Mouse (Mus musculus) CD4-positive, CD25-positive, alpha-beta regulatory T cell, adult 4 months (primary cell): ENCODE measurements around the gene Fam227b. TPM values are rescaled to one million over a fixed set of nuclear protein-coding genes. Genes with fewer than 3 reads are reported as not detected.

Experiments
- ATAC-seq: one replicate; pipeline ENCODE4 v1.8.0; 2017
- polyA plus RNA-seq, 2 experiments: library from polyadenylated mRNA; unstranded; fragments of 100-300 nt; shearing (Covaris generic); gene quantifications; one replicate each; pipeline ENCODE4 v1.2.1; 2017

Gene Fam227b
- polyA plus RNA-seq, 2 experiments from 2014 or later = not detected

DNA sequence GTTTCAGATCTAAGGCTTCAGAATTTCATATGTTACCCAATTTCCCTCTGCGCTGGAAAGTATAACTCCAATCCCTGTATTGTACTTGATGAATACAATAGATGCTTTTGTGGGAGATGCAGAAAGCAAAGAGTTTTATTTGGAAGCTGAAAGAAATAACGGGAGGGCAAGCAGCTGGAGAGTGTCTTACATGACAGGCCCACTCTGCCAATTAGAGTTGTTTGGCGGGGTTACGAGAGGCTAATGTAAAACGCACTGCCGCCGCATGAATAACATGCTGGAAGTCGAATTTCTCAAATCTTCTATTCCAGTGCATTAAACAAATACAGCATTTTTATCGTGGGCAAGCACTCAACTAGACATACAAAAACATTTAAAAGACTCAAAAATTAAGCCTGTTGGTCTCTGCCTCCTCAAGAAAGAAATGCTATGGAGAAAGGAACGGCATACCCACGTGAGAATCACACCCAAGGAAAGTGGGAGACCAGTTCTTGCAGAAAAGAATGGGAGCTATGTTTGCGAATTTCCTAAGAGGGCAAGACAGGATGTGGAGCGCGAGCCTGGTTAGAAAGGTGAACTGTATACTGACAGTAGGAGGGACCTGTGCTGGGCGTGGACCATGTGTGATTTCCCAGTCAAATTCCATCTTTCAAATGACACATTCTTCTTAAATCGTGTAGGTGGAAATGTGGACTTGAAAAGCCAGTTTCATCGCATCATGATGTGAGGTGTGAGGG is 90.6 kb downstream of the Fam227b start:
- no peak for ATAC-seq

DNA sequence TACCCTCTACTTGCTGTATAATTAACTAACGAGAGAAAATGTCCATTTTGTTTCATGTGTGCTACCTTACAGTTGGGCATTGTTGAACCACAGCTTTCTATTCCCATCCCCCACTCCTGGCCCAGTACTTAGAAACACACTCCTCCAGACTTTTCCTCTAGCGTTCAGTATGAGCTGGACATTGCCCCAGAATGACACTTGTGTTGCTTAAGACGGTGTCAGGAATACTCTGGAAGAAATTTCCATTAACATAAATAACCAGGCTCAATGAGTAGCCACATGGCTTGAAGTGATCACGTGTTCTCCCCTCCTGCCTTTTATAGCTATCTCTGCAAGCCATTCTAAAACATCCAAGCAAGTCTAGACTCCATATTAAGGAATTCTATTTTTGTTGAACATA is 91.2 kb downstream of the Fam227b start:
- ATAC-seq = no peak

DNA sequence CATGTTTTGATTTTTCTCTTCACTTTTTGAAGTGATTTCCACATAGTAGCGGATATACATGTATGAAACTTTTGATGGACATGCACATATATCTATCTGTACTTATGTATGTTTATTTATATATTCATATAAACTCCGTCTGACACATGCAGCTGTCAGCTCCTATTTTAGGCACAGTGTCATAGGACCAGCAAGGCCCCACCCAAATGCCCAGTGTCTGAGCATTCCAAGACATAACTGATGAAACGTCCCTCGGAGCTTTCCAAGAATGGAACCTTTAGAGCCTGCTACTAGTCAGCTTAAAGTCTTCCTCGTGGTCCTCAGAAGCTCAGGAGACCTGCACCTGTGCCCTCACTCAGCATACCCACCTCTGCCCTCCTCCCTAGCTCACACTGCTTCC is 98.1 kb downstream of the Fam227b start:
- ATAC-seq = no peak

DNA sequence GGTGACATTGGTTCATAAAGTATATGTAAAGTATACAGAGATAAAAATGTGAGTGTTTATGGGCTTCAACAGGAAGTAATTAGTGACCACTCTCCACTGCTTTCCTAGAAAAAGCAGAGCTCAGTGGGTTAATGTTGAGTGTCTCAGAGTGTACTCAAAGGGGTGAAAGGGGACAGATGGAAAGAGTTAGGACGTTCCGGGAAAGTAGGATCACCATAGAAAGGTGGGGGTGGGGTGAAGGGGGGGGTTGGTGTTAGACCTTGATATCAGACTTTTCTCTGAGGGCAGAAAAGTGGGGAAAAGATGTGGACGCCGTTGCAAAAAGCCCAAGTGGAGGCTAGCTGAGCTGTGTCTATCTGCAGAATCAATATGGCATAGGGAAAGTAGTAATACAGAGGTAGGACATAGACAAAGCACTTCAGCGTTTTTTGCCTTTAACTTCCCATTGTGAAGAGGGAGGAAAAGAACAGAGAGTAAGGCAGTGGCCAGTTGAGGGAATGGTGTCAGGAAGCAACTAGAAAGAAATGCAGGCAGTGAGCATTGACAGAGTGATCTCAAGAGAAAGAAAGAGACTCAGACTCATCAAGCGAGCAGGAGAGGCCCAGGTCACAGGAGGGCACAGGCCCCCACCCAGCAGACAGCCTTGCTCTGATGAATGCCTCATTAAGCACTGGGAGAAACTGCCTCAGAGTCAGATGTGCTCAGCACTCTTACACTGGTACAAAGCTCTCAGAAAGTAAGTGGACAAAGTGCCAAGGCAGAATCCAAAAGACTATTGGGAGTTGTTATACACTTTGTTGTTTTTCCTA is 98.9 kb downstream of the Fam227b start:
- ATAC-seq = no peak

- ATAC-seq = no peak
Observed at GRCm38 (mm10) chr2:126045621-126046020, 106.2 kb downstream of the Fam227b start.

GRCm38 (mm10) chr2:126042674-126043073 is 109.1 kb downstream of the Fam227b start:
- ATAC-seq = no peak

- no peak for ATAC-seq
Observed at GRCm38 (mm10) chr2:126041237-126041636, 110.6 kb downstream of the Fam227b start.

DNA sequence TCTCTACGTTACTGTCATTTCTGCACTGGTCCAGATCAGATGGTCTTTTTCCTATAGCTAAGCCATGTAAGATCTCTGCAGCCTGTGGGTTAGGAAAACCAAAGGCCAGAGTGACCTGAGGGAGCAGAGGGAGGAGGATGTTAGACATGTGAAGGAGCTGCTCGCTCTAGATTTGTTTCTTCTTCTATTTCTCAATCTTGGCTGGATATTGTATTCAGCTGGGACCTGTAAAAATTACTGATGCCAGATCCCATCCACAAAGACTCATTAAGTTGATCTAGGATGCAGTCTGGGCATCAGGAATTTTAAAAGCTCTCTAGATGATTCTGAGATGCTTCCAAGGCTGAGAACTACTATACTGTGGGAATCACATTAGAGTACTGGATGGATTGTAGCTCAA is 111.2 kb downstream of the Fam227b start:
- no peak for ATAC-seq

- ATAC-seq = no peak
Observed at GRCm38 (mm10) chr2:126039414-126039891, 112.4 kb downstream of the Fam227b start.

DNA sequence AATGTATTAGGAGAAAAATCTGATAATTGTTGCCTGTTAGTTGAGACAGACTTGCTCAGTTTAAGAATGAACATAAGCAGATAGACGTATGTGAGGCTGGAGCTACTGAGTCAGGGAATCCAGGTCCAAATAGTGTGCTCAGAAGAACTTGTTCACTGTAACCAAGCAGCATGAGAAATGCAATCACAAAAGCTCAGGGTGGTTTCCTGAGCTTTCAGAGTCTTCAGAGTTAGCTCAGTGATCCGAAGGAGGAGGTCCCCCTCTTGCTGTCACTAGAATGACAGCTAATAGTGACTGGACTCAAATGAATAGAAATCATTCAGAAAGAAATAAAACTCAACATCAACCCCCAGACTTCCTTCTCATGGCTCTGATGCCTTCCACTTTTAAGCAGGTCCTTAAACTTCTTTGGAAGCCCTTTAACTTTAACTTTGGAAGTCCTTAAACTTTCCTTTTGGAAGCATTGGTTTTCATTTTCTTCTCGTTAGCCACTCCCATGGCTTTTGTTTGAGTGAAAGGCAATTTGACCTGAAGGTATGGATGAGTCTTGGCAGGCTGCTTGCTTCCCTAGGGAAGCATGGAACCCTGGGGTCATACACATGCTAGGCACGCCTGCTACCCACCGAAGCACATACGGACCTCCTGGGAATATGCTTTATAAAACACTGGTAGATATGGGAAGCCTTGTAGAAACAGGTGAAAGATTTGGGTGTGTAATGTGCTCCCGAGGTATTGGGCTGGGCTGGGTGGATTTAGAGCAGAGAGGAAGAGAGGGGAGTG is 113.4 kb downstream of the Fam227b start:
- ATAC-seq = no peak

GRCm38 (mm10) chr2:126036121-126036520 is 115.7 kb downstream of the Fam227b start:
- ATAC-seq = no peak

GRCm38 (mm10) chr2:126035013-126035770 is 116.6 kb downstream of the Fam227b start:
- no peak for ATAC-seq

- no peak for ATAC-seq
Observed at GRCm38 (mm10) chr2:126034379-126035005, 117.3 kb downstream of the Fam227b start, which contains the start of gene Fgf7. Fgf7 (plus strand) TSS chr2:126034658.

DNA sequence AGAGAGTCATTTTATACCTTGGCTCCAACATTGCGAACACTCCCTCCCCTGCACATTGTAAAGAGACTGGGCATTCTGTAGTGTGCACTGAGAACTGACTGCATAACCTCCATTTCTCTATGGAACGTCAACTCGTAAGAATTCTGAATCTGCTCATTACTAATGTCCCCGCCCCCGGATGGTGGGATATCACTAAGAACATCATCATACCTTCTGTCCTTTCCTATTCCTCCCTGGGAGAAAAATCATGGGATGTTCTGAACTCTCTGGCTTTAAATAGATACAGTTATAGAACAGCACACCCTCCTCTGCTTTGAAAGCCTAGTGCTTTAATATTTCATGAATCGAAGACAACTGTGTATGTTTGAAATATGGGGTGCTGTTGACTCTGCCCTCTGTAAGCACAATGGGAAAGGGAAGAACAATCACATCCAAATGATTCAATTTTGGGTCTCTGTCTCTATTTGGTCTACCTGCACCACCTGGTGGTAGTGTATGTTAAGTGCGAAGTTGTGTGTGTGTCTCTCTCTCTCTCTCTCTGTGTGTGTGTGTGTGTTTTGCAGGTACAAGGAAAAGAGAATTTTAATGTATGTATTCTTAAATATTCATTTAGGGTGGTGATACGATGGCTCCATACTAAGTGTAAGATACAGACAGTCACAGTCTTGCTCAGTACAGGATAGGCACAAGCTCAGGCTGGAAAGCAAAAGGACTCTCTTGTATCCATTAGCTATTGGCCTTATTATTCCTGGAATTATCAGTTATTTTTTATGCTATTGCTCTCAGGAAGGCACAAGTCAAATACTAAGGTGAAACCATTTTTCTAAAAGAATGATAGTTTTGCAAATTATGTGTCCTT is 118.5 kb downstream of the Fam227b start:
- no peak for ATAC-seq

GRCm38 (mm10) chr2:126031186-126031900 is 120.5 kb downstream of the Fam227b start:
- ATAC-seq = no peak

GRCm38 (mm10) chr2:126015763-126016473 is 135.9 kb downstream of the Fam227b start:
- no peak for ATAC-seq

- no peak for ATAC-seq
Observed at GRCm38 (mm10) chr2:126014989-126015710, 136.7 kb downstream of the Fam227b start.

- no peak for ATAC-seq
Observed at GRCm38 (mm10) chr2:126006742-126007141, 145.1 kb downstream of the Fam227b start.

DNA sequence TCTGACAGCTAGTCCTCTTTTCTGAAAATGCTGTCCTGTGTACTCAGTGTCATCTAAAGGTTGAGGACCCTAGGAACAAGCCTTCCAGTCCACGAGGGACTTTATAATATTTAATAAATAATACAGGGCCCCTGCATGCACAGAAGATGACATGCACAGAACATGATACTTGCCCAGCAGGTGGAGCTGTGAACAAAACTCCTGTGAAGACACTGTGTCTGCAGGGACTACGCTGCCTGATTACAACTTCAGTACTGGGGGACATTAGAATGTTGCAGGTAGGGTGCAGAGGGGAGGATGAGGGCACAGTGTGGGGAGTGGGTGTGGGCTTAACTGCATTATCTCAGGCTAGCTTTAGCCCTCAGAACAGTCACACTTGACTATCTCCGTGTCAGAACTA is 145.7 kb downstream of the Fam227b start:
- no peak for ATAC-seq
